In the genomic region with DNA sequence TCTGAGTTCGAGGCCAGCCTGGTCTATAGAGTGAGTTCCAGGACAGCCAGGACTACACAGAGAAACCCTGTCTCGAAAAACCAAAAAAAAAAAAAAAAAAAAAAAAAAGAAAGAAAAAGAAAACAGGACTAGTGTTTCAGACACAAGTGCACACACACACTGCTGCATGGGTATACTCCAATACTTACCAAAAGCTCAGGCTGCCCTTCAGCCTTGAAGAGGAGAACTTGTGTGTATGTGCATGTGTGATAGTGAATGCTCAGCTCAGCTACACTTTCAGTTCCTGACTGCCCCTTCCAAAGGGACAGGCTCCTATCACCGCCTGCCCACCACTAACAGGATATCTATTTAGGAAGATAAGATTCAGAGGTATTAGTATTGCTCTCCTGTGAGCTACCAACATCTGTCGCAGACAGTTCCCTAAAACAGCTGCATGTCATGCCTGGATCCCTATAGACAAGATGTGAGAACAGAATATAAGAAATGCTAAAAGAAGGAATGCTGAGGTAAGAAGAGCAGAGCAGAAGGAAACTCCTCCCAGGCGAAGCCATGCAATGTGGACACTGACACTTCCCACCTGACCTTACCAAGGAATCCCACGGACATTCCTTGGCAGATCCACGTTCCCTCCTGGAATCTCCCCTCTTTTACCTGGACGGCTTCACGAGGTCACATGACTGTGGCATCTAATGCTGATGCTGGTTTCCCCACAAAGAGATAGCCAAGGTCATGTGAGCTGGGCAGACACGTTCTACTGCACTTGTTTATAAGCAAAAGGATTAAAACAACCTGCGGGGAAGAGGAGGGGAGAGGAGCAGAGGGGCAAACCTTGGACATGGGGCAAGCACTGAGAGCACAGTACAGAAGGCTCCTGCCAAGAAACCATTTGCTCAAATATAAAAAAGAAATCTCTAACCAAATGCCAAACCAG, we compare ENCODE assay signal across 12 mouse cellular contexts. TPM values are rescaled to one million over a fixed set of nuclear protein-coding genes. Genes with fewer than 3 reads are reported as not detected.
A peak's percentile ranks its signal among the peaks of the same experiment; 100 is the strongest.
DNase-seq lines count a peak whose midpoint lies in the region; ATAC-seq and TF ChIP-seq lines count a peak whose summit lies in the region.
"Had no signal": no experiment of that assay in that cellular context is flagged by ENCODE, and none has a peak within 500 bp of the region (broad histone marks: within the 10 kb centered on the region; RNA-seq: fewer than 3 reads in every experiment).

No protein-coding gene starts in this region.

- no peak overlapping the region for H3K4me2 ChIP-seq in lung, embryonic 15.5 days
- H3K4me2 ChIP-seq in stomach, embryonic 16.5 days (ENCODE audit: low read depth, low read length), result no peak overlapping the region
- H3K4me2 ChIP-seq: midbrain, embryonic 12.5 days; neural tube, embryonic 13.5 days had no signal

- peaks cover 72% of the 10 kb centered on the region for H3K4me1 ChIP-seq in lung, embryonic 15.5 days
- peaks cover 81% of the 10 kb centered on the region for H3K4me1 ChIP-seq in stomach, embryonic 16.5 days (ENCODE audit: control insufficient read depth, insufficient read depth, low read length)

- ATAC-seq in lung, embryonic 15.5 days (ENCODE audit: borderline replicate concordance, extremely low read depth, low FRiP score, low TSS enrichment), result no peak
- ATAC-seq in stomach, embryonic 16.5 days (ENCODE audit: insufficient read depth, low FRiP score), result no peak
- ATAC-seq: activated CD4-positive, CD25-positive, alpha-beta regulatory T cell, adult 4 months had no signal

- TF ChIP-seq CTCF in gastrocnemius, adult 2 months (IDR thresholded peaks at IDR 0.05), result no peak

- WGBS in lung, embryonic 15.5 days, result 62% methylated on average over 11 of the region's 11 CpGs
- 59% methylated on average over 10 of the region's 11 CpGs for WGBS in stomach, embryonic 16.5 days

- DNase-seq in gastrocnemius, adult 2 months, result no peak
- DNase-seq in gastrocnemius, postnatal 25 days, result no peak
- DNase-seq in lung, postnatal 14 days, result no peak
- DNase-seq in kidney, postnatal 14 days, result peak; percentile 73
- DNase-seq in cerebellum, adult 9-11 months, result no peak
- DNase-seq in c-Kit-positive CD71-positive TER-119-positive erythroid progenitor cells, embryonic 14.5 days (ENCODE audit: low spot score), result no peak

- no peaks in the 10 kb centered on the region for H3K27me3 ChIP-seq in lung, embryonic 15.5 days
- H3K27me3 ChIP-seq in stomach, embryonic 16.5 days (ENCODE audit: control insufficient read depth, insufficient read depth, low read length), result no peaks in the 10 kb centered on the region
- H3K27me3 ChIP-seq: midbrain, embryonic 12.5 days; neural tube, embryonic 13.5 days had no signal

- H3K9me3 ChIP-seq in lung, embryonic 15.5 days, result no peaks in the 10 kb centered on the region
- no peaks in the 10 kb centered on the region for H3K9me3 ChIP-seq in stomach, embryonic 16.5 days (replicated peaks; ENCODE audit: control insufficient read depth, low read length)
- H3K9me3 ChIP-seq: hindbrain, embryonic 10.5 days; midbrain, embryonic 12.5 days; neural tube, embryonic 13.5 days had no signal

- H3K27ac ChIP-seq in gastrocnemius, adult 2 months, result peak overlapping the region; percentile 89
- peak overlapping the region; percentile 75 for H3K27ac ChIP-seq in lung, embryonic 15.5 days
- peak overlapping the region; percentile 98 for H3K27ac ChIP-seq in stomach, embryonic 16.5 days (ENCODE audit: low read length)
- H3K27ac ChIP-seq: midbrain, embryonic 12.5 days had no signal

- no peak overlapping the region for H3K4me3 ChIP-seq in gastrocnemius, adult 2 months
- no peak overlapping the region for H3K4me3 ChIP-seq in lung, embryonic 15.5 days
- no peak overlapping the region for H3K4me3 ChIP-seq in stomach, embryonic 16.5 days (replicated peaks; ENCODE audit: low read length)
- H3K4me3 ChIP-seq: hindbrain, embryonic 10.5 days; midbrain, embryonic 12.5 days; neural tube, embryonic 13.5 days had no signal

- no peaks in the 10 kb centered on the region for H3K36me3 ChIP-seq in lung, embryonic 15.5 days
- no peaks in the 10 kb centered on the region for H3K36me3 ChIP-seq in stomach, embryonic 16.5 days (ENCODE audit: control insufficient read depth, insufficient read depth, low read length)
- H3K36me3 ChIP-seq: midbrain, embryonic 12.5 days; neural tube, embryonic 13.5 days had no signal

- no peak overlapping the region for H3K9ac ChIP-seq in lung, embryonic 15.5 days
- no peak overlapping the region for H3K9ac ChIP-seq in stomach, embryonic 16.5 days (ENCODE audit: low read length)
- H3K9ac ChIP-seq: midbrain, embryonic 12.5 days; neural tube, embryonic 13.5 days had no signal

- intact Hi-C loops in gastrocnemius, adult 2 months (cut with DNase I), result no loop called here

RNA-seq across cellular contexts. Expression of a gene that starts 36.0 kb away (rescaled TPM):
- total RNA-seq in gastrocnemius, adult 2 months (2021), result 10 to 100 TPM; 36.9 to 37.1 TPM
- 10 to 100 TPM; 27.4 to 30.6 TPM for total RNA-seq in gastrocnemius, postnatal 25 days (2021)
- 42.9 and 49.0 TPM in 2 replicates for polyA plus RNA-seq in lung, embryonic 15.5 days (2015; fragmentation: Nextera tagmentation; extraction: Ambion mirVana)
- 41.2 and 42.7 TPM in 2 replicates for polyA plus RNA-seq in stomach, embryonic 16.5 days (2015; fragmentation: Nextera tagmentation; extraction: Ambion mirVana)

RNA-seq across cellular contexts. Expression of a gene that starts 38.5 kb away (rescaled TPM):
- 1 to 10 TPM; 1.6 to 2.0 TPM for total RNA-seq in gastrocnemius, adult 2 months (2021)
- 1 to 10 TPM; 2.6 to 4.2 TPM for total RNA-seq in gastrocnemius, postnatal 25 days (2021)
- 9.7 and 12.4 TPM in 2 replicates for polyA plus RNA-seq in lung, embryonic 15.5 days (2015; fragmentation: Nextera tagmentation; extraction: Ambion mirVana)
- polyA plus RNA-seq in stomach, embryonic 16.5 days (2015; fragmentation: Nextera tagmentation; extraction: Ambion mirVana), result 5.4 and 9.7 TPM in 2 replicates
- polyA plus RNA-seq: activated CD4-positive, CD25-positive, alpha-beta regulatory T cell, adult 4 months had no signal
